Mouse (Mus musculus) embryonic facial prominence, embryonic 11.5 days (tissue): ENCODE measurements around the gene Olfr98. TPM values are rescaled to one million over a fixed set of nuclear protein-coding genes. Genes with fewer than 3 reads are reported as not detected.
"Not testable (repeated sequence)": the region's sequence is repeated elsewhere in the genome, so short reads cannot be mapped to it uniquely, and the experiment has no call there.

ENCODE experiments used
- ATAC-seq: fragments of 200-750 bp; cut with Nextera tagmentation; replicated peaks from 2 replicates; pipeline ENCODE4 v1.8.0; 2017; ENCODE audit warnings: low read depth; ENCODE audit not compliant: insufficient number of reproducible peaks, low FRiP score, low TSS enrichment
- DNase-seq: peaks from one replicate; pipeline ENCODE4 v3.0.0-alpha.2; 2015; ENCODE audit warnings: low spot score
- H3K27ac ChIP-seq: fragments of 300-500 bp; sonication (generic); replicated peaks from 2 replicates; pipeline ENCODE4 v1.5.1; 2014; ENCODE audit warnings: mild to moderate bottlenecking, low read depth, low read length, control low read depth
- H3K27me3 ChIP-seq: fragments of 300-500 bp; sonication (generic); 2 replicates; pipeline ENCODE4 v1.6.1; 2014; ENCODE audit warnings: mild to moderate bottlenecking, low read length, moderate library complexity, mixed read lengths; ENCODE audit not compliant: control insufficient read depth, insufficient read depth
- H3K36me3 ChIP-seq: fragments of 300-500 bp; sonication (generic); replicated peaks from 2 replicates; pipeline ENCODE4 v1.6.1; 2014; ENCODE audit warnings: low read depth, mild to moderate bottlenecking, low read length, moderate library complexity, mixed read lengths; ENCODE audit not compliant: control insufficient read depth, insufficient read depth
- H3K4me1 ChIP-seq: fragments of 300-500 bp; sonication (generic); 2 replicates; pipeline ENCODE4 v1.6.1; 2014; ENCODE audit warnings: low read length, mixed read lengths; ENCODE audit not compliant: control insufficient read depth, insufficient read depth
- H3K4me2 ChIP-seq: fragments of 300-500 bp; sonication (generic); 2 replicates; pipeline ENCODE4 v1.6.1; 2014; ENCODE audit warnings: low read depth, mild to moderate bottlenecking, control low read depth, low read length, moderate library complexity
- H3K4me3 ChIP-seq: fragments of 300-500 bp; sonication (generic); 2 replicates; pipeline ENCODE4 v1.5.1; 2014; ENCODE audit warnings: low read depth, low read length, control low read depth
- H3K9ac ChIP-seq: fragments of 300-500 bp; sonication (generic); replicated peaks from 2 replicates; pipeline ENCODE4 v1.6.1; 2014; ENCODE audit warnings: mild to moderate bottlenecking, control low read depth, low read length
- H3K9me3 ChIP-seq: fragments of 300-500 bp; sonication (generic); replicated peaks from 2 replicates; pipeline ENCODE4 v1.6.1; 2016; ENCODE audit warnings: mild to moderate bottlenecking, low read length, inconsistent platforms, mixed read lengths; ENCODE audit not compliant: control insufficient read depth
- WGBS: fragments of 180-500 bp; shearing (Covaris S2); extraction: QIAGEN DNeasy Blood & Tissue Kit; methylation state at CpG from one replicate; pipeline ENCODE4 v1.1.7; 2014; 5-methylcytosine and 5-hydroxymethylcytosine counted together
- polyA plus RNA-seq: library from polyadenylated mRNA; unstranded; fragments of >200 nt; fragmentation: Nextera tagmentation; extraction: Ambion mirVana; gene quantifications from 2 replicates; pipeline ENCODE4 v1.2.1, GENCODE M21; 2014

Gene Olfr98
- polyA plus RNA-seq, 1 experiment from 2014 or later = not detected

- no peak overlapping the region for H3K27ac ChIP-seq
- H3K4me3 ChIP-seq = peak overlapping the region; percentile 36
- H3K36me3 ChIP-seq = no peaks in the 10 kb centered on the region
- DNase-seq (no peak), ATAC-seq (0 out of 2 replicates have a peak, but pooled peaks have one; percentile 25)
- peak overlapping the region; percentile 48; the same call in 1 of the 2 replicates for H3K9ac ChIP-seq
- H3K27me3 ChIP-seq = no peaks in the 10 kb centered on the region
- 65% methylated on average over 8 of the region's 8 CpGs for WGBS
- H3K4me2 ChIP-seq = peak overlapping the region; percentile 84
- H3K4me1 ChIP-seq = no peaks in the 10 kb centered on the region
- no peaks in the 10 kb centered on the region for H3K9me3 ChIP-seq
These were observed 7.1 kb upstream of the Olfr98 start for GRCm38 (mm10) chr17:37270702-37271092.

- H3K4me1 ChIP-seq = no peaks in the 10 kb centered on the region
- peak; percentile 91 for DNase-seq
- H3K4me2 ChIP-seq = peak within 1 kb of the TSS; percentile 84
- H3K27me3 ChIP-seq = no peaks in the 10 kb centered on the region
- H3K9ac ChIP-seq = peak within 1 kb of the TSS; percentile 48
- 4% methylated on average over 26 of the region's 26 CpGs for WGBS
- H3K9me3 ChIP-seq = no peaks in the 10 kb centered on the region
- no peak within 1 kb of the TSS for H3K27ac ChIP-seq
- H3K36me3 ChIP-seq = no peaks in the 10 kb centered on the region
- peak within 1 kb of the TSS; percentile 36 for H3K4me3 ChIP-seq
- peak; percentile 97 for ATAC-seq
These were observed 6.6 kb upstream of the Olfr98 start, which contains the start of gene H2-M3 for GRCm38 (mm10) chr17:37270058-37270701. TSS of gene H2-M3 (plus strand) at chr17:37270220.

GRCm38 (mm10) chr17:37250544-37250943, 13.0 kb downstream of the Olfr98 start:
- no peak overlapping the region for H3K4me2 ChIP-seq
- ATAC-seq (no peak), DNase-seq (peak; percentile 8)
- H3K4me3 ChIP-seq = no peak overlapping the region
- H3K9me3 ChIP-seq = no peaks in the 10 kb centered on the region
- H3K9ac ChIP-seq = no peak overlapping the region
- no peak overlapping the region for H3K27ac ChIP-seq
- H3K36me3 ChIP-seq = no peaks in the 10 kb centered on the region
- H3K4me1 ChIP-seq = no peaks in the 10 kb centered on the region
- H3K27me3 ChIP-seq = no peaks in the 10 kb centered on the region
- WGBS = 6% methylated on average over 1 of the region's 1 CpGs

GRCm38 (mm10) chr17:37249460-37249859, 14.1 kb downstream of the Olfr98 start:
- ATAC-seq (no peak), DNase-seq (no peak)
- no peaks in the 10 kb centered on the region for H3K27me3 ChIP-seq
- no peaks in the 10 kb centered on the region for H3K9me3 ChIP-seq
- H3K9ac ChIP-seq = no peak overlapping the region
- no peak overlapping the region for H3K4me3 ChIP-seq
- H3K36me3 ChIP-seq = no peaks in the 10 kb centered on the region
- no peak overlapping the region for H3K4me2 ChIP-seq
- H3K4me1 ChIP-seq = no peaks in the 10 kb centered on the region
- H3K27ac ChIP-seq = no peak overlapping the region

GRCm38 (mm10) chr17:37246715-37247114, 16.8 kb downstream of the Olfr98 start:
- no peaks in the 10 kb centered on the region for H3K36me3 ChIP-seq
- ATAC-seq = no peak
- no peak overlapping the region for H3K27ac ChIP-seq
- no peak overlapping the region for H3K9ac ChIP-seq
- no peaks in the 10 kb centered on the region for H3K9me3 ChIP-seq
- H3K4me2 ChIP-seq = no peak overlapping the region
- H3K27me3 ChIP-seq = no peaks in the 10 kb centered on the region
- DNase-seq = peak; percentile 27
- no peak overlapping the region for H3K4me3 ChIP-seq
- H3K4me1 ChIP-seq = no peaks in the 10 kb centered on the region
- 29% methylated on average over 5 of the region's 5 CpGs for WGBS

- no peaks in the 10 kb centered on the region for H3K27me3 ChIP-seq
- no peaks in the 10 kb centered on the region for H3K36me3 ChIP-seq
- H3K4me3 ChIP-seq = no peak overlapping the region
- H3K9ac ChIP-seq = no peak overlapping the region
- H3K27ac ChIP-seq = no peak overlapping the region
- ATAC-seq = no peak
- WGBS = 57% methylated on average over 3 of the region's 3 CpGs
- H3K9me3 ChIP-seq = no peaks in the 10 kb centered on the region
- H3K4me2 ChIP-seq = no peak overlapping the region
- DNase-seq = no peak
- no peaks in the 10 kb centered on the region for H3K4me1 ChIP-seq
These were observed 21.4 kb downstream of the Olfr98 start for GRCm38 (mm10) chr17:37242198-37242597.

- H3K9ac ChIP-seq, H3K27ac ChIP-seq, H3K36me3 ChIP-seq, DNase-seq, ATAC-seq, H3K4me1 ChIP-seq, H3K4me3 ChIP-seq, H3K4me2 ChIP-seq, H3K27me3 ChIP-seq, H3K9me3 ChIP-seq: not testable (repeated sequence)
- 88% methylated on average over 2 of the region's 2 CpGs for WGBS
These were observed 26.3 kb downstream of the Olfr98 start, which contains the start of gene Olfr97 for GRCm38 (mm10) chr17:37237230-37237629. TSS of gene Olfr97 (minus strand) at chr17:37237330.

- H3K9ac ChIP-seq = no peak overlapping the region
- ATAC-seq = no peak
These were observed 41.7 kb downstream of the Olfr98 start for GRCm38 (mm10) chr17:37221879-37222278.

More at GRCm38 (mm10) chr17:37221879-37222278, 41.7 kb downstream of the Olfr98 start:
- no peaks in the 10 kb centered on the region for H3K36me3 ChIP-seq
- H3K4me2 ChIP-seq = no peak overlapping the region
- H3K4me3 ChIP-seq = no peak overlapping the region
- no peak for DNase-seq
- H3K9me3 ChIP-seq = no peaks in the 10 kb centered on the region
- no peaks in the 10 kb centered on the region for H3K4me1 ChIP-seq
- H3K27me3 ChIP-seq = no peaks in the 10 kb centered on the region
- 22% methylated on average over 1 of the region's 1 CpGs for WGBS
- H3K27ac ChIP-seq = no peak overlapping the region
